Mouse (Mus musculus): ENCODE measurements around the gene Chac1.
A peak's percentile ranks its signal among the peaks of the same experiment; 100 is the strongest.

- peak; percentile 49 for TF ChIP-seq CTCF (conservative IDR thresholded peaks at IDR 0.05; ENCODE audit: insufficient read depth, insufficient read length, low read depth, low read length)
- TF ChIP-seq POLR2A (IDR thresholded peaks at IDR 0.05; ENCODE audit: low read depth, low read length): no peak
These were observed 4.6 kb downstream of the Chac1 start for GRCm38 (mm10) chr2:119355651-119356050.
